In the genomic region with DNA sequence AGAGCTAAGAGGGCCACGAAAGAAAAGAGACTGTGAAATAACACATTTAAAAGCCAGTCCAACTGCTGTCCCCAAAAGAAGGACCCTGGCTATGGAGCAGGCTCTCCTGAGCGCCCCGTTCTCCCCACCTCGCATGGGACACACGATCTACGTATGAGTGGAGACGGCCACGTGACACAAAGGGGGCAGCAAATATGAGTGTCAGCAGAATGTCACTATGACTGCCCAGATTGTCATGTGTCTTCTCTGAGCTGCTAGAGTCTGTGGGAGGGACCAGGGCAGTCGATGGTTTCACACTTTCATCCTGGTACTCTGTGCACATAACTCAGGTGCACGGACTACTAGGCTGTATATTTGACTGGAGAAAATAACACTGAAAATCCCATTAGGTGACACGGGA, we compare ENCODE assay signal across 16 mouse cellular contexts.
"Had no signal": no experiment of that assay in that cellular context is flagged by ENCODE, and none has a peak within 500 bp of the region (broad histone marks: within the 10 kb centered on the region; RNA-seq: fewer than 3 reads in every experiment).

No protein-coding gene starts in this region.

- H3K9ac ChIP-seq: kidney, embryonic 15.5 days; limb, embryonic 13.5 days; liver, embryonic 14.5 days; lung, embryonic 14.5 days; neural tube, embryonic 15.5 days had no signal

- DNase-seq: kidney, postnatal 14 days; left cerebral cortex, postnatal 4 days; lung, embryonic 14.5 days; lung, postnatal 10 days; lung, postnatal 4 days; midbrain, embryonic 14.5 days; right cerebral cortex, adult 18-20 months; right cerebral cortex, postnatal 25 days; thymus, adult 18-20 months; thymus, postnatal 14 days had no signal

- H3K27me3 ChIP-seq: kidney, embryonic 15.5 days; limb, embryonic 13.5 days; neural tube, embryonic 15.5 days had no signal

- H3K36me3 ChIP-seq: kidney, embryonic 15.5 days; limb, embryonic 13.5 days had no signal

- H3K9me3 ChIP-seq: kidney, embryonic 15.5 days; limb, embryonic 13.5 days; neural tube, embryonic 15.5 days had no signal

- H3K4me3 ChIP-seq: kidney, embryonic 15.5 days; limb, embryonic 13.5 days; midbrain, embryonic 10.5 days; myocyte; neural tube, embryonic 15.5 days had no signal

- H3K4me2 ChIP-seq: kidney, embryonic 15.5 days; limb, embryonic 13.5 days; lung, embryonic 14.5 days; neural tube, embryonic 15.5 days had no signal

- H3K27ac ChIP-seq: kidney, embryonic 15.5 days; limb, embryonic 13.5 days; midbrain, embryonic 10.5 days; neural tube, embryonic 15.5 days had no signal
